Mouse (Mus musculus) layer of hippocampus, adult 8-10 months (tissue): ENCODE measurements around the gene Necab2. TPM values are rescaled to one million over a fixed set of nuclear protein-coding genes. Genes with fewer than 3 reads are reported as not detected.

Source experiments
- DNase-seq, 2 experiments: peaks; one replicate each; pipeline ENCODE4 v3.0.0; 2022; ENCODE audit warnings: low spot score in 2 of 2
- total RNA-seq, 4 experiments: library from RNA; stranded (reverse); gene quantifications; 2 replicates each; pipeline ENCODE4 v1.2.4; 2022

Gene Necab2
- 100 to 1,000 TPM; 104 to 119 (median 115) TPM for total RNA-seq

DNA sequence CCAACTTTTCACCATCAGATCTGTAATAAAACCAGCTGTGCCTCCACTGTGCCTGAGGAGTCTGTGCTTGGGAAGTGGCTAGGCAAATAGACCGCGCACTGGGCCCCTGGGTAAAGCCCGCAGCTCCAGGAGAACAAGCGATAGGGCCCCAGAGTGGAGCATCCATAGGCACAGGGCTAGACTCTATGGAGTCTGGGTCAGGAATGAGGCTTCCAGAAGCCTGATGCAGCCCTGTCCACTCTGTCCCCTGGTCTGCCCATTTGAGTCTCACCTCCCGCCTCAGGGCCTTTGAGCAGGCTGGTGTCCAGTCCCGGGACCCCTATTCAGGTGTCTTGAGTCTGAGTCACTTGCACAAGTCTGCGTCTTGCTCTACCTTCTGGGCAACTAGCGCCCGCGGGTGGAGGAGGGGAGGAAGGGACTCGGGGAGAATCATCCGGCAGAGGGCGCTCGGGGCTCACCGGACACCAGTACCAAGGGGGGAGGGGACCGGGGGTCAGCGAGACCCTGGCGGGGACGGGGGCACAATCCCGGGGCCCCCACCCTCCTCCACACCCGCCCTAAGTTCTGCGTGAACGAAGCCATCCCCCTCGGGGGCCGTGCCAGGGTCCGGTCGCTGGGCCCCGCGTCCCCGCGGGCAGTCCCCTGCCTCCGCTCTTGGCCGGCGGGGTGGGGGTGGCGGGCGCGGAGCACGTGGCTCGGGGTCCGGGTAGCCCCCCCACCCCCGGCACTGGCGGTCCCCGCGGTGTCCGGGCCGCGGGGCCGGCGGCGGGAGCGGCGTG is at the start of gene Necab2:
TSS of gene Necab2 (plus strand) at position 509 of the 779 bp plus-strand sequence.
- peak; percentile 79 to 89 for DNase-seq

DNA sequence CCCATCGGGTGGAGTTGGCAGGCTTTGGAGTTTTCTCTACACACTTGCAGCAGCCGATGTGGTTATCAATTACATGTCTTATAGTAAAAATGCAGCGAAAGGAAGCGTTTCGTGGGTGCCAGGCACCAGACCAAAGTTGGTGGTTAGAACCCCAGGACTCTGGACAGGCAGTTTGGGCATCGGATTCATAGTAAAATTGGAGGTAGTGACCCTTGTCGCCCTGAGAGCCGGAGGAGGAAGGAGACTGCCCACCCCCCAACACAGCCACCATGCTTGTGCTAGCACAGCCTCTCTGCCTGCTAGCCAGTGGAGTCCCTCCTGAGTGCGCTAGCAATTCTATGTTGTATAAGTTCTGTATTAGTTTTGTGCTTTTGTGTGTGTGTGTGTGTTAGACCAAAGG is 48.0 kb upstream of the Necab2 start:
- no peak for DNase-seq

DNA sequence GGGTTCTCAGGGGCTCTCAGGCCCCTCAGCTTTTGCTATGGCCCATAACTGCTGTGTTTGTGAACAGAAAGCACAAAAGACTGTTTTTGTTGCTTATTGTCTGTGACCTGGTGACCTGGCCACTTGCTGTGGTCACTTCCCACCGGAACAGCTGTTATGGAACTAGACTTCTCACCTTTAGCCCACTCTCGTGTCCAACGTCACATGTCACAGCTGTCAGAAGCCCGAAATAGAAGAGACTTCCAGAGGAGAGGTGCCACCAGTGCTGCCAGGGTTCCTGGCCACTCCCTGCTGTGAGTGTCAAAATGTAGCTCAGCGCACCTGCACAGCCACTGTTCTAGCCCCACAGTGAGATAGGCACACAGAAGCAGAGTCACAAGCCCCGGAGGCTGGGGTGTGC is 47.3 kb upstream of the Necab2 start:
- no peak for DNase-seq

DNA sequence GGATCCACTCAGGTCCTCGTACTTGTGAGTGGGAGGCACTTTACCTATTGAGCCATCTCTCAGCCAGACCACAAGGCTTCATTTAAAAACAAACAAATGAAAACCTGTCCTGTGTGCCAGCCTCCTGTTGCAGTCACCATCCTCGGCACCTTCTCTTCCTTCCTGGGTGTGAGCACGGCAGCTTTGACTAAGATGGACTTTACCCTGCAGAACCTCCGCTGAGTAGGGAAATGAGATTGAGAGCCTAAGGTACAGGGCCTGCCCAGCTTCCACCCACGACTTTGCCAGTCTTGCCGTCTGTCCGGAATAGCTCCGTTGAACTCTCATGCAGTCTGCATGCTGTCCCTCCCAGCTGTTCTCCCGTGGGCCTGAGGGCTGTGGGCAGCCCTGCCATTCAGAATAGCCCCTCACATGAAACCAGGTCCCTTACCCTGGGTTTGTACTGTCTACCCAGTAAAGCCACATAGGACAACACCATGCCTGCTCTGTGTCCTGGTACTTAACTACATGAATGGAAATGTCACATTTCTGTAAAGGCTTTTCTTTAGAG is 46.3 kb upstream of the Necab2 start:
- DNase-seq = no peak

DNA sequence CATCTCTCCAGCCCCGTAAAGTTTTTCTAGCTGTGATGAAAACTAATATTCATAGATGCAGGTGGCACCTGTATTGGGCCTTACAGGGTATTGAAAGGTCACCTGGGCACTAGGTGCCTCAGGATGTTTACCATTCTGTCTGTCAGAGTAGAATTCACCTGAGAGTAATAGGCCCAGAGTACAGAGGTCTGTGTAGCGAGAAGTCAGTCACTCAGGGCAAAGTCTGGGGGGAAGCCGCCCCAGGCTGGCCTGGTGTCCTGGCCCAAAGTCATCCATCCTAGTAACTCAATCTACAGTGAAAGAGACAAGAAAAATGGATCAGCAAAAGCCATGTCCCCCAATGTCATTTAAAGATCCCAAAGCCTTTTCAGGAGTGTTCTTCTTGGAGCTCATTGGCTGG is 45.6 kb upstream of the Necab2 start:
- no peak for DNase-seq

DNA sequence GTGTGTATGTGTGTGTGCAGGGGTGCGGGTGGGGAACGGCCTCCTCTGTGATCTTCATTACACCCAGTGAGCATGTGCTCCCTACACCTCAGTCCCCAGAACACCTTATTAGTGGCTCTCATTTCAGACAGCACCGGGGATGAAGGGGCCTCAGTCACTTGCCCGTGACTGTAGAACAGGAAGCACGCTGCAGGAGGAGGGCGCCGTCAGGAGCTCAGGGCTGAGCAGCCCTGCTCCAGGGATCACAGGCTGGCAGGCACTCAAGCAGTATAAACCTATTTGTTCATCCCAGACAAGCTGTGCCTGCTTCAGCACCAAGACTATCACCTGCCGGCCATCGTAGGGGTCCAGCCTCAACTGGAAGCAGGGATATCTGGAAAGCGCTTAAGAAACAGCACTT is 42.6 kb upstream of the Necab2 start:
- no peak for DNase-seq

DNA sequence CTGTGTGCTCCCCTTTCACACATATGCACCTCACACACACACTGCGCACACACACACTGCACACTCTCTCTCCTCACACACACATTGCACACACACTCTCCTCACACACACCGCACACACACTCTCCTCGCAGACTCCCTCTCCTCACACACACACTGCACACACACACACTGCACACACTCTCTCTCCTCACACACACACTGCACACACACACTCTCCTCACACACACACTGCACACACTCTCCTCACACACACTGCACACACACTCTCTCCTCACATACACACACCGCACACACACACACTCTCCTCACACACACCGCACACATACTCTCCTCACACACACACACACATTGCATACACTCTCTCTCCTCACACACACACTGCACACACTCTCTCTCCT is 41.9 kb upstream of the Necab2 start:
- DNase-seq = no peak

DNA sequence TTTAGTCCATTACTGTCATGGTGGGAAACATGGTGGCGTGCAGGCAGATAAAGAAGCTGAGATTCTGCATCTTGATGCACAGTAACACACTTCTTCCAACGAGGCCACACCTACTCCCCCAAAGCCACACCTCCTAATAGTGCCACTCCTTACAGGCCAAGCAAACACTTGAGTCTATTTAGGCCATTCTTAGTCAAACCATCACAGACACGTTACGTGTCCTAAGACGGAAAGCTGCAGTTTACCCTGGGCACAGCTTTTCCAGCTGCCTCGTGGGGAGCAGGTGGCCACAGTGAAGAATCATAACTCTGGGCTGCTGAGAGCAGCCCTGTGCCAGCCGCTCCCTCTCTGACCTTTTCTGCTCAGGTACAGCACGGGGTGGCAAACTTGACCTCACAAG is 38.2 kb upstream of the Necab2 start:
- no peak for DNase-seq

DNA sequence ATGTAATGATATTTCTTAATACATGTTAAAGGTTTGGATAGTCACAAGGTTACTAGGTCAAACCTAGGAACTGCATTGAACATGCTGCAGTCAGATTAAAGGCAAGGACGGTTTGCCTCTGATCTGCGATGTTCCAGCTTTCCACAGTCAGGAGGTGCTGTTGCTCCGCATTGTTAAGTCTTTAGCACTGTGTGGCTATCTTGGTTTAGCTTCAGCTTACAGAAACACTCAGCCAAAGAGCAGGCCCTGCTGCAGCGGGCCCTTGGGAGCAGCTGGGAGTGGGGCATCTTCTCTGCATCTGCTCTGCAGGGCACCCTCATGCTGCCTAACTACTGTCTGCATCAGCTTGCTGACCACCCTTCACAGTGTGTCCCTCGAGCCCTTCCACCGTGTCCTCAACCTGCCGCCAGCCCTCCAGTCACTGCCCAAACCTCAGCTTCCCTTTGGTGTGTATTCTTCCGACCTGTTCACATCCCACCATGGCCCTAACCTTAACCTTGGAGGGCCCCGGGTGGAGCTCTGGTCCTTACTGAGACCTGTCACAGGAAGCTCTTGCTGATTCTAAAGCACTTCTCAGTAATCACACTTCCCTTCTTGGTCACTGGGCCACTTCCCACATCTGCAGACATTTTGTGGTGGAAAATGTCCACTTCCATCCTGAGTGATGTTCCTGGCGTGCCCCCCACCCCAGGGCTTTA is 34.3 kb upstream of the Necab2 start:
- no peak for DNase-seq

DNA sequence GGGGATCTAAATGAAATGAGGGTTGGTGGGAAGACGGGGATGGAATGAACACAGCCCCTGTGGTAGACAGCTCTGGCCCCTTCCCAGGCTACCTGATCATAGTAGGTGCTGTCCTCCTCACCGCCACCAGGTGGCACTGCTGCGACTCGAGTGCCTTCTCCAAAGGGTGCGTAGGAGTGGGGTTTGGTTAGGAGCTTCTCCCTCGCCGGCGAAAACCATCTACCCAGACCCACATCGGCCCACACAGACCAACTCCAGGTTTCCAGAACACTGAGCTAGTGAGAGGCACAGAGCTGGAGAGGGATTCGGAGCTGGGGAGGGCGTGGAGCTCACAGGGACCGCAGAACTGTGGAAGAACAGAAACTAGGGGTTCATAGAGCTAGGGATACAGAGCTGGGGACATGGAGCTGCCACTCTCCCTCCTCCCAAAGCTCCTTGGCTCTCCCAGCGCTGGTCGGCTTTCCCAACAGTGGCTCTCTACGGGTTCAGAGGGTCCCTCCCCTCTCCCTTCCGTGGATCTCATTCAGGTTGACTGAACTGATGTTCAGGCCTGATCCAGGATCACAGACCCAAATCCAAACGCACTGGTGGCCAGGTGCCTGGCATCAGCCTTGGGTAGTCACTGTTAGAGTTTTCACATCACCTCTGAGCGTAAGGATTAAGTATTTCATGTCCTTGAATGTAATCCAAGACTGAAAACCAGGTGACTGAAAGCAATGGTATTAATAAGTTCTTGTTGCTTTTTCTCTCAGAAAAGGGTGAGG is 33.6 kb upstream of the Necab2 start:
- peak; percentile 62 to 76 for DNase-seq

DNA sequence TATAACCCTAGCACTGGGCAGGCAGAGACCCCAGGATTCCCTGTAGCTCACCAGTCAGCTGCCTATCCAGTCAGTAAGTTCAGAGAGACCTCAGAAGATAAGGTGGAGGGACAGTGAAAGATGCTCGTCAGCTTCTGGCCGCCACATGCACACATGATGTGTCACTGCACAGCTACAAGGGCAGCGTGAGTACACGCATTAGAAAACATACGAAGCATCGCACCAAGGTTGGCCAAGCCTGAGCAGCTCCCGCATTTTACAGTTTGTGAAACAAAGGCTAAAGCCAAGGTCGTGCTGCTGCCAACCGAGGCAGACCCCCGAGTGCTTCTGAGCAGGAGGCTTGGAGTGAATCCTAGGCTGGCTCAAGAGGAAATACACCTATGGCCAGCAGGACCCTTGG is 32.9 kb upstream of the Necab2 start:
- no peak for DNase-seq

DNA sequence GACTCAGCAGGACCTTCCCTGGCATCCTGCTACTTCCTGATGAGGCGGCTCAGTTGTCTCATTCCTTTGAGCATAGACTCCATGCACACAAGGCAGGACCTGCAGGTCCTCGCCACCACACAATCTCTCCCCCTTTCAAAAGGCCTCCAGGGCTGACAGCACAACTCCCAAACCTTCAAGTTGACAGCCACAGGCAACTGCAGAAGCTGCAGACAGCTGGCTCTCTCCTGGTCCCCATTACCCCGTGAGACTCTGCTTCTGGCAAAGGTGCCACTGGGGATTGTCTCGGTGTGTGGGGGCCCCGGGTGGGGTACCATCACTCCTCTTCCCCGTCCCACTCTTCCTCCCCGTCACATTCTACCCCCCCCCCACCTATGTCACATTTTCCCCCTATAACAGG is 26.2 kb upstream of the Necab2 start:
- no peak for DNase-seq

DNA sequence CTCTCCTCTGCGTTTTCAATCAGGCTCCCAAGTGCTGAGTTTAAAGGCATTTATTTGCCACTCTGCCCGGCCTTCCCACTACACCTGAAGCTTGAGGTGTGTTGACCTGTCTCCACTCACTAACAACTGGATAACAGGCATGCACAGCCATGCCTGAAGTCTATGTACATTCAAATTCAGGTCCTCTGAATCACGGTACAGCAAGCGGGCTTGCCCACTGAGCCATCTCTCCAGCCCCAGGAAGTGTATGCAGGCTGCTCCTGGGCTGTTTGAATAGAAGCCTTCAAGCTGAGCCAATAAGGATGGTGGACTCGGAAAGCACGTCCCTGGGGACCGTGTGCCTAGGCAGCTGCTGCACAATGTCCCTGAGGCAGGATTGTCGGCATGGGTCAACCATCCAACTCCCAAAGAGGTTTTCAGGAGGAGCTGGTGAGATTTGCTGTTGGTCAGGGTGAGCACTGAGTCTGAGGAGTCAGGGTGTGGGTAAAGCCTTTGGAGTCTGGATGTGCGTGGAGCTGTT is 24.9 kb upstream of the Necab2 start:
- no peak for DNase-seq

DNA sequence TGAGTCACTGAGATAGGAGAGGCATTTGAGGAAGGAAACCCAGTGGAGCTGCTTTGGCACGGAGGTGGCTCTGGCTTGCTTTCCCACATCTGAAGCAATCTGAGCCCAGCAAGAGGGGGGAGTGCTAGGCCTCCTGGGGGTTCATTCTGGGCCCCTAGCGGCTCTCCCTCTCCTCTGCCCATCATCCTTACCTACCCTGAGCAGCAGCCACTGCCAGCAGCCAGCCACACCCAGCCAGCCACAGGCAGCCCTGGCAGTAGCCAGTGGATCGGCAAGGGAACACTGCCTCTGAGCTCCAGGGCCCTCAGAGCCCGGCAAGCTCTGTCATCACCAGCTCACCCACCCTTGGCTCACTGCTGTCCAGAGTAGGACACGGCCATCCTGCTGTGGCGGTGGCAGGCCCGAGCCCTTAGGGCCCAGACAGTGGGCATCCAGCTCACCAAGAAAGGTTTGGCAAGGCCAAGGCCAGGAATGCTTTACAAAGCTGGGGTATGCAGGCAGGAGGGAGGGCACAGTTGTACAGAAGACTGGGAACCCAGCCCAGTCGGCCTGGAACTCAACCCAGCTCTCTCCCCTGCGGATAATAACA is 24.3 kb upstream of the Necab2 start:
- no peak for DNase-seq

DNA sequence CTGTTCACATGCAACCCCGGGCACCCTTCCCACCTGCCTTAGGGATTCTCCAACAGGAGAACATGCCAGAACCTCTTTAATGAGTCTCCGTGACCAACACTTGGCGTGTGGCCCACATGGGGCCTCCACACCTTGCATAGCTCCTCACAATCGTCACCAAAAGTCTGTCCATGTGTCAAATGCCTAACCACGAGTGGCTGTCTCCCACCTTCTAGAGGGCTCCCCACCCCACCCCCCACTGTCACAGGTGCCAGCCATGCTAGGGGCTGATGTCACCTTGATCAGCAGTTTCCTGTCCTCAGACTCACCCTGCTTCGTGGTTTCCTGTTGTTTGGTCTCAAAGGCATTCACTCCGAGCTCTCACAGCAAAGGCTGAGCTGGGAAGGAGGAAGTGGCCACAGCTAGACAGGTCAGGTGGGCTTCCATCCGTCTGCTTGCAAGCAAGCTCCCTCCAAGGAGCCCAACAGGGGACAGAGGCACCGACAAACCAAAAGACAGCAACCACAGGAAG is 22.8 kb upstream of the Necab2 start:
- DNase-seq = no peak

DNA sequence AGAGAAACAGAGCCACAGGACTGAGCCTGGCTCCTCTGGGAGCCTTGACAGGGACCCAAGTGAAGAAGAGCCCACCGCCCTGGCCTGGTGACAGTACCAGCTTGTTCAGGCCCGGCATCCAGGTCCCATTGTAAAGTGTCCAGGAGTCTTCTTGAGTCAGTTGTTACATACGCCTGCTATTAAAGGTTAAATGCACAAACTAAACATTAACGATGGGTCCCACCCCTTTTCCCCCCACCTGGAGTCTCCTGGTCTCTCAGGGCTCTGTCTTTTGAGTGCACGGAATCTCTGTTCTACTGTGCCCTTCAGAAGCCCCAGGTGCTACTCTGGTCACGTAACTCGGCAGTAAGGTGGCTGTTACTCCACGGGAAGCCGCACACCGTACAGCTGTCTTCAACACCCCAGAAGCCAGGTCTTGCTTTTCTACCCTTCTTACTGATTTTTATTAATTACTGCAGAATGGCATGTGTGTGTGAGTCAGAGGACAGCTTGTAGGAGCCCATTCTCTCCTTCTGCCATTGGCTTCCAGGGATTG is 22.3 kb upstream of the Necab2 start:
- no peak for DNase-seq

DNA sequence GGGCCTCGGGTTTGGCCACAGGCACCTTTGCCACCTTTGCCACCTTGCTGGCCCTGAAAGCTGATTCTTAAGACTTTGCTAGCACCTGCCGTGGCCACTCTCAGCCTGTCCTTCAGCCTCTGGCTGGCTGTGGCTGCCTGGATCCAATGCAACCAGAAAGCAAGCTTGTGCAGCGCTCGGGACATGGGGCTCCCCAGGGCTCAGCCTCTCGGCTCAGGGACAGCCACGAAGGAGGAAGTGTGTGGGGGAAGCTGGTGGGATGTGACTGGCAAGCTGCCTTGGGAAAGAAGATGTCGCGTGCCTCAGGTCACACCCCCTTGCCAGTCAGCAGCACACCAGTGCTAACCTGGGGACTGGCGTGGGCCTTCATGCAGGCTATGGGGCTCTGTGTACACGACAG is 21.8 kb upstream of the Necab2 start:
- no peak for DNase-seq

DNA sequence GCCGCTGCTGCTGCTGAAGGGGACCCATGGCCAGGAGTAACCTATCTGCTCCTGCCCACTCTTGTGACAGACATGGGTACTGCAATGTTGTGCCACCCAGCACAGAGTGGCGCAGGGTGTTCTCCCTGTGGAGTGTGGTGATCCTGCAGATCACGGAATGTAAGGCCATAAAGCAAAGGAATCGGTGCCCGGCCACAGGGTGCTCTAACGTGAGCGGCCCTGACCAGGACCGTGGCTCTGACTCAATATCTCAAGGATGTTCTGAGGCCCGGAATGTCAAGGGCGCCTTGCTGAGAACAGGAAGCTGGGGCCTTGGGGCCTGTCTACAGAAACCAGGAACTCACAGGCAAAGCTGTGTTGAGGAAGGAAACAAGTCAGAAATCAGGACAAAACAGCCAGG is 21.0 kb upstream of the Necab2 start:
- no peak for DNase-seq

DNA sequence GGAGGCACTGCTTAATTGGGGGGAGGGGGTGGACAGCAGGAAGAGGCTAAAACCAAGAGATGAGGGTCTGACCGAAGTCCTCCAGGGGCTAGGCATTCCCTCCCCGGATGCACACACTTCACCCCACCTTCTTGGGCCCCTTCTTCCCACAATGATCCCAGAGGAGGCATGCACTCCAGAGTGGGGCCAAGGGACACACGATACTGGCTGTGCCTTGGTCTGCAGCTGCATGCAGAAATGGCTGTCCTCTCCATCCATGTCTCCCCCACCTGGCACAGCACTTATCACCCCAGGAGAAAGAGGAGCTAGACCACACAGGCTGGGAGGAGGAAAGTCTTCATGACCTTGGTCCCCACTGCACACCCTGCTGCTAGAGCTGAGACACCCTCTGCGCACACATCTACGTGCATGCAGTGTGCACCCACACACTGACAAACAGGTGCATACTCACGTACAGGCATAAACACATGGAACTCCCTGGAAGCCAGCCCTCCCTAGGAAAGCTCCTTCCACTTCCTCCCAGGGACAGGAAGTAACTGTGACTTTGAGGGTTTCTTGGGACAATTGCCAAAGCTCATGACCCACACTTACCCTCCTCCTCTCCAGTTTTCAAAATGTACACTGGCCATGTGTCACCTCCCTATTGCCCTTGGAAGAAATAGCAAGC is 20.3 kb upstream of the Necab2 start:
- no peak for DNase-seq

DNA sequence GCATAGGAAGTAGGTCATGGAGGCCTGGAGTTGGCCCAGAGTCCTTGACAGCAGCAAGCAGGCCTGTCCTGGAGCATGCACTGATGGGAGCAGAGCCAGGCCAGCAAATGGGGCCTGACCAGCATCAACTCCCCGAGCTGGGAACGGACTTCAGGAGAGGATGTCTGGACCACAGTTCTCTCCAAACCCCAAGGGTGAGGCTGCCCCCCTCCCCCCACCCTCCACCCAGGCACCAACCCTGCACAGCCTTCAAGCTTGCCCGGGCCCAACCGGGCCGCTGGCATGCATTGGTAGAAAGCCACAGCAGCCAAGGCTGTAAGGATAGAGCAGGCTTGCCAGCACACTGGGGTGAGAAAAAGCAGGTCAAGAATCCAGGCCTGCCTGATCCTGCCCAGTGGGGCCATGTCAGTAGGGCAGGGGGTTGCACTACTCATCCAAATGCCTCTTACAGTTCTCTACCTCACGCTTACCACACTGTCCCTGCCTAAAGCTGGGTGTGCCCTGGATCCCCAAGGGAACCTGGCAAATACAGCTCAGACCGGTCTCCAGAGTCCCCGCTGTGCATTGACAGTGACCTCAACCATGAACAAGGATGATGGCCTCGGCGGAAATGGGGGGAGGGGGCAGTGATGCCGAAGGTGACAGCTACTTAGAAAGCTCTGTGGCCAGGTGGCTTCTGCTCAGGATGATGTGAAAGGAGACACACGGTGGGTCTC is 18.7 kb upstream of the Necab2 start:
- no peak for DNase-seq
